Mouse (Mus musculus) c-Kit-positive CD71-negative TER-119-negative erythroid progenitor cells, embryonic 14.5 days (primary cell): ENCODE measurements around the gene Adam11.

Experiments used
- DNase-seq: peaks from one replicate; pipeline ENCODE4 v3.0.0-alpha.2; 2013; ENCODE audit warnings: low read depth

Adam11 gene

GRCm38 (mm10) chr11:102827097-102827496 lies 65.9 kb downstream of the Adam11 start:
- DNase-seq = no peak
